Mouse (Mus musculus) ovary, postnatal 10 days (tissue): ENCODE measurements at regions not wholly inside any gene's neighbourhood (a gene's known extent, or its start where the extent isn't known, plus 50 kb on each side); places are given as distances from the start of the nearest gene placed in this dataset.

Experiments
- DNase-seq: peaks from one replicate; pipeline ENCODE4 v3.0.0; 2022; ENCODE audit warnings: low spot score

- DNase-seq, result no peak
Observed at GRCm38 (mm10) chr4:54812740-54813634, 131.9 kb upstream of the Zfp462 start.

- DNase-seq, result no peak
Observed at GRCm38 (mm10) chr4:54837326-54837725, 107.5 kb upstream of the Zfp462 start.

- no peak for DNase-seq
Observed at GRCm38 (mm10) chr4:54838111-54838510, 106.7 kb upstream of the Zfp462 start.

GRCm38 (mm10) chr4:54838794-54839193 lies 106.1 kb upstream of the Zfp462 start:
- DNase-seq, result no peak

GRCm38 (mm10) chr4:54852991-54853925 lies 91.6 kb upstream of the Zfp462 start:
- DNase-seq, result no peak

GRCm38 (mm10) chr4:54858604-54859003 lies 86.2 kb upstream of the Zfp462 start:
- DNase-seq, result no peak

GRCm38 (mm10) chr4:54866062-54866461 lies 78.8 kb upstream of the Zfp462 start:
- DNase-seq, result no peak

- no peak for DNase-seq
Observed at GRCm38 (mm10) chr4:54874136-54874827, 70.6 kb upstream of the Zfp462 start.

- DNase-seq, result no peak
Observed at GRCm38 (mm10) chr4:54875506-54875905, 69.3 kb upstream of the Zfp462 start.

GRCm38 (mm10) chr4:54877361-54877760 lies 67.5 kb upstream of the Zfp462 start:
- no peak for DNase-seq

- DNase-seq, result no peak
Observed at GRCm38 (mm10) chr4:54878531-54878930, 66.3 kb upstream of the Zfp462 start.

- DNase-seq, result no peak
Observed at GRCm38 (mm10) chr4:54893288-54893687, 51.6 kb upstream of the Zfp462 start.
